Mouse (Mus musculus): ENCODE measurements around the gene Myo10.

The Myo10 gene

GRCm38 (mm10) chr15:25622200-25622866, at the start of gene Myo10:
TSS of gene Myo10 (plus strand) at chr15:25622525.
- peak; percentile 100 for DNase-seq

GRCm38 (mm10) chr15:25573113-25573512, 49.2 kb upstream of the Myo10 start:
- no peak for DNase-seq

- no peak for DNase-seq
Observed at GRCm38 (mm10) chr15:25573876-25574601, 48.3 kb upstream of the Myo10 start.

- DNase-seq, result no peak
Observed at GRCm38 (mm10) chr15:25577327-25578051, 44.8 kb upstream of the Myo10 start.

- no peak for DNase-seq
Observed at GRCm38 (mm10) chr15:25578369-25578768, 44.0 kb upstream of the Myo10 start.

GRCm38 (mm10) chr15:25580731-25581130, 41.6 kb upstream of the Myo10 start:
- peak; percentile 19 for DNase-seq

- no peak for DNase-seq
Observed at GRCm38 (mm10) chr15:25582055-25582454, 40.3 kb upstream of the Myo10 start.

- no peak for DNase-seq
Observed at GRCm38 (mm10) chr15:25583361-25583760, 39.0 kb upstream of the Myo10 start.

GRCm38 (mm10) chr15:25586828-25587227, 35.5 kb upstream of the Myo10 start:
- no peak for DNase-seq

- DNase-seq, result no peak
Observed at GRCm38 (mm10) chr15:25587943-25588342, 34.4 kb upstream of the Myo10 start.

- peak; percentile 64 for DNase-seq
Observed at GRCm38 (mm10) chr15:25589318-25589902, 32.9 kb upstream of the Myo10 start.

GRCm38 (mm10) chr15:25589916-25590315, 32.4 kb upstream of the Myo10 start:
- peak; percentile 64 for DNase-seq

- DNase-seq, result no peak
Observed at GRCm38 (mm10) chr15:25590891-25591290, 31.4 kb upstream of the Myo10 start.

- DNase-seq, result no peak
Observed at GRCm38 (mm10) chr15:25591964-25592363, 30.4 kb upstream of the Myo10 start.

GRCm38 (mm10) chr15:25593469-25594150, 28.7 kb upstream of the Myo10 start:
- DNase-seq, result no peak

GRCm38 (mm10) chr15:25598313-25598712, 24.0 kb upstream of the Myo10 start:
- DNase-seq, result no peak

GRCm38 (mm10) chr15:25602306-25602705, 20.0 kb upstream of the Myo10 start:
- no peak for DNase-seq

- DNase-seq, result no peak
Observed at GRCm38 (mm10) chr15:25603286-25603685, 19.0 kb upstream of the Myo10 start.

- no peak for DNase-seq
Observed at GRCm38 (mm10) chr15:25604231-25604630, 18.1 kb upstream of the Myo10 start.

GRCm38 (mm10) chr15:25605376-25605775, 16.9 kb upstream of the Myo10 start:
- no peak for DNase-seq

- DNase-seq, result no peak
Observed at GRCm38 (mm10) chr15:25608742-25609141, 13.6 kb upstream of the Myo10 start.

- no peak for DNase-seq
Observed at GRCm38 (mm10) chr15:25609253-25609652, 13.1 kb upstream of the Myo10 start.

- DNase-seq, result no peak
Observed at GRCm38 (mm10) chr15:25611178-25611577, 11.1 kb upstream of the Myo10 start.
